Mouse (Mus musculus) lung, embryonic 15.5 days (tissue): ENCODE measurements around the gene Dennd6b. TPM values are rescaled to one million over a fixed set of nuclear protein-coding genes. Genes with fewer than 3 reads are reported as not detected.

Experiments used
- ATAC-seq: fragments of 200-750 bp; cut with Nextera tagmentation; 2 replicates; pipeline ENCODE4 v1.8.0; 2017; ENCODE audit warnings: moderate number of reproducible peaks, borderline replicate concordance; ENCODE audit not compliant: low FRiP score, low TSS enrichment; ENCODE audit errors: extremely low read depth
- H3K27ac ChIP-seq: fragments of 300-500 bp; sonication (generic); 2 replicates; pipeline ENCODE4 v1.5.1; 2015; ENCODE audit warnings: moderate library complexity, mild to moderate bottlenecking, inconsistent platforms
- H3K27me3 ChIP-seq: fragments of 300-500 bp; sonication (generic); 2 replicates; pipeline ENCODE4 v1.6.1; 2015; ENCODE audit warnings: inconsistent platforms
- H3K36me3 ChIP-seq: fragments of 300-500 bp; sonication (generic); 2 replicates; pipeline ENCODE4 v1.6.1; 2015; ENCODE audit warnings: inconsistent platforms
- H3K4me1 ChIP-seq: fragments of 300-500 bp; sonication (generic); 2 replicates; pipeline ENCODE4 v1.6.1; 2015; ENCODE audit warnings: inconsistent platforms
- H3K4me2 ChIP-seq: fragments of 300-500 bp; sonication (generic); 2 replicates; pipeline ENCODE4 v1.6.1; 2015; ENCODE audit warnings: inconsistent platforms, mild to moderate bottlenecking, moderate library complexity
- H3K4me3 ChIP-seq: fragments of 300-500 bp; sonication (generic); 2 replicates; pipeline ENCODE4 v1.5.1; 2015; ENCODE audit warnings: mild to moderate bottlenecking, inconsistent platforms
- H3K9ac ChIP-seq: fragments of 300-500 bp; sonication (generic); 2 replicates; pipeline ENCODE4 v1.6.1; 2015; ENCODE audit warnings: inconsistent platforms
- H3K9me3 ChIP-seq: fragments of 300-500 bp; sonication (generic); 2 replicates; pipeline ENCODE4 v1.6.1; 2016; ENCODE audit warnings: inconsistent platforms
- WGBS: fragments of 180-500 bp; shearing (Covaris S2); methylation state at CpG from one replicate; pipeline ENCODE4 v1.1.7; 2015; 5-methylcytosine and 5-hydroxymethylcytosine counted together
- polyA plus RNA-seq: library from polyadenylated mRNA; unstranded; fragments of >200 nt; fragmentation: Nextera tagmentation; extraction: Ambion mirVana; gene quantifications from 2 replicates; pipeline ENCODE4 v1.2.1, GENCODE M21; 2015

Dennd6b gene
- polyA plus RNA-seq, result 11.0 and 11.8 TPM in 2 replicates

DNA sequence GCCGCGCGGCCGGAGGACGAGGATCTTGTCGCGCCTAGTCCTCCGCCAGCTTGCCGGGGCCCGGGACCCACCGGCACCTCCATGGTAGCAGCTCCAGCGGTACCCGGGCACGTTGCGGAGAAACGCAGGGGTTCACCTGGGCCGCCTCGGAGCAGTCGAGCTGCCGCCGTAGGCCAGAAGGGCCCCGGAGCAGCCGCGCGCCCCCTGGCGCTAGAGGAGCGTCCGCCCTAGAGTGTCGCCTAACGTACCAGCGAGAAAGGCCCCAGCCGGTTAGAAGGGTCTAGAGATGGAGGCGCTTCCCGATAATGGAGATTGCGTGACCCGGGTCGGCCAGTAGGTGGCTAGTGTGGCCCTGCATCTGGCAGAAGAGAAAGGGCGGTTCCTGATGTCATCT lies at the start of gene Dennd6b:
Dennd6b (minus strand) TSS at position 184 of the 394 bp plus-strand sequence.
- peak; percentile 98 for ATAC-seq
- peak within 1 kb of the TSS; percentile 98 for H3K27ac ChIP-seq

GRCm38 (mm10) chr15:89241025-89241424 lies 44.7 kb upstream of the Dennd6b start:
- Histone ChIP-seq H3K27ac (no peak overlapping the region), H3K4me3 (no peak overlapping the region), H3K4me2 (no peak overlapping the region), H3K9ac (no peak overlapping the region), H3K9me3 (no peaks in the 10 kb centered on the region), H3K4me1 (no peaks in the 10 kb centered on the region), H3K36me3 (peaks cover 10% of the 10 kb centered on the region; the same call in 1 of the 2 replicates), H3K27me3 (no peaks in the 10 kb centered on the region)
- 70% methylated on average over 2 of the region's 2 CpGs for WGBS
- no peak for ATAC-seq

More for the DNA sequence above, at the start of gene Dennd6b:
- peak within 1 kb of the TSS; percentile 90 for H3K4me3 ChIP-seq
- under 1% methylated on average over 38 of the region's 38 CpGs for WGBS
- H3K9me3 ChIP-seq, result no peaks in the 10 kb centered on the region
- H3K4me1 ChIP-seq, result peaks cover 16% of the 10 kb centered on the region
- no peaks in the 10 kb centered on the region for H3K36me3 ChIP-seq
- H3K9ac ChIP-seq, result peak within 1 kb of the TSS; percentile 97
- no peaks in the 10 kb centered on the region for H3K27me3 ChIP-seq
- peak within 1 kb of the TSS; percentile 78 for H3K4me2 ChIP-seq

DNA sequence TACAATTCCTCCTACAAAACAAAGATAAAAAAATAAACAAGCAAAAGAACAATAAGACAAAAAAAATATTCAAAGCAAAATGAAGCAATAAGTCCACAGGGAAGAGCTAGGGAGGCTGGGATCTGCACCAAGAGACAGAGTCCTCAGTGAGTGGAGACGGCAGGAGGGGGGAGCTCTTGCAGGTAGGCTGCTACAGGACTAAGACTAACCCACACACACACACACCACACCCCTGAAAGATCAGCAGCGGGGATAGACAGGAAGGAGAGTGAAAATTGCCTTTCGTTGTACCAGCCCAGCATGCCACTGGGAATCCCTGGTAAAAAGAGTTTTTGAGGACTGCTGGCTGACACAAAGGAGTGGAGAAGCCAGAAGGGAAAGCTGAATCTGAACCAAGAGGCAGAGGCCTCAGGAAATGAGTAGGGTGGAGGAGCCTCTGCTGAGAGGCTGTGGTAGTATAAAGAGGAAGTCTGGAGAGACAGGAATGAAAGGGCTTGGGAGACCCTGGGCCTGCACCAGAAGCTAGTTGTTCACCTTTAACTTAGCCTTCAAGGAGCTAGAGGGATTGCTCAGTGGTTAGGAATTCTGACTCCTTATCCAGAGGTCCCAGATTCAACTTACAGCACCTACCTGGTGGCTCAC lies 43.6 kb upstream of the Dennd6b start:
- Histone ChIP-seq H3K4me1 (no peaks in the 10 kb centered on the region), H3K36me3 (peaks cover 10% of the 10 kb centered on the region; the same call in 1 of the 2 replicates), H3K9me3 (no peaks in the 10 kb centered on the region), H3K4me3 (no peak overlapping the region), H3K27me3 (no peaks in the 10 kb centered on the region), H3K4me2 (no peak overlapping the region), H3K9ac (no peak overlapping the region), H3K27ac (no peak overlapping the region)
- 52% methylated on average over 3 of the region's 3 CpGs for WGBS
- ATAC-seq, result no peak

DNA sequence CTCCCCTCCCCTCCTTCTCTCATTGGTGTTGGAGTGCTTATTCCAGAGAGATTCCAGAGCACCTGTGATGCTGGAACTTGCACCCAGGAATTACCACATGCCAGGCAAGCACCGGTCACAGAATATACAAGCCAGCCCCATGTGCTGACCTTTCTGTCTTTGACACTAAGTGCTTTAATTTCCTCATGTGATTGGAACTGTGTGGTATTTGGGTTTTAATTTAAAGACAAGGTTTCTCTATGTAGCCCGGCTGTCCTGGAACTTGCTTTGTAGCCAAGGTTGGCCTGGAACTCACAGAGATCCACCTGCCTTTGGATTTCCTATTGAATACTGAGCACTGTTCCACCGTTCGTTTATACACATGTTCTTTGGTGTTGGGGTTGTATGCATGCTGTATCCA lies 37.8 kb upstream of the Dennd6b start:
- Histone ChIP-seq H3K4me3 (no peak overlapping the region), H3K9ac (no peak overlapping the region), H3K4me2 (no peak overlapping the region), H3K36me3 (peaks cover 4% of the 10 kb centered on the region; the same call in 1 of the 2 replicates), H3K9me3 (no peaks in the 10 kb centered on the region), H3K27me3 (no peaks in the 10 kb centered on the region), H3K27ac (no peak overlapping the region), H3K4me1 (no peaks in the 10 kb centered on the region)
- WGBS, result 83% methylated on average over 4 of the region's 4 CpGs
- no peak for ATAC-seq

- WGBS, result 43% methylated on average over 2 of the region's 2 CpGs
- no peak for ATAC-seq
- H3K9me3 ChIP-seq, result no peaks in the 10 kb centered on the region
- no peak overlapping the region for H3K4me3 ChIP-seq
- H3K4me2 ChIP-seq, result no peak overlapping the region
- peaks cover 4% of the 10 kb centered on the region; the same call in 1 of the 2 replicates for H3K36me3 ChIP-seq
- no peaks in the 10 kb centered on the region for H3K4me1 ChIP-seq
- no peak overlapping the region for H3K27ac ChIP-seq
- H3K27me3 ChIP-seq, result no peaks in the 10 kb centered on the region
- no peak overlapping the region for H3K9ac ChIP-seq
These were observed 37.3 kb upstream of the Dennd6b start for GRCm38 (mm10) chr15:89233586-89233985.

DNA sequence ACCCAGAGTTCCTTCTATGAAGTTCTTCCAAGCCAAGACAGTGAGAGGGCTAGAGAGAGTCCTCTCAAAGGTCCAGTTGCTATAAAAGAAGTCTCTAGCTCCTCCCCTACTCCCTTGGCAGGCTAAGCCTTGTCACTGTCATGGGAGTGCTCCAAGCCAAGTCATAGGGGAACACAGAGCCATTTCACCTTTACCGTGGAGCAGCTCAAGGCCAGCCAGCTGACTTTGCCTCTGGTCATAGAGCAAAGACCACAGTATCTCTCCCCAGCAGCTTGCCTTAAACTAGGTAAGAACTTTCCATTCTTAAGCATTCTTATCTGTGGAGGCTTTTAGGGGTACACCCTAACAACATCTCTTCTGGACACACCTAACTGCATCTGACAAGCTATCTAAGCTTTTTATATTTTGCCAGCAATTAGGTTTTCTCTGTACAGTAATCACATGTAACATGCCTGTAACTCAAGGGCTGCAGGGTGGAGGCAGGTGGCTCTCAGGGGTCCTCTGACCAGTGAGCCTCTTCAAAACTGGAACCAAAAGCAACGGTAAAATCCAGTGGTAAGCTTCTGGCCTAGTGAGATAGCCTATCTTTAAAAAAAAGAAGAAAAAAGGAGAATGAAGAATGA lies 19.4 kb upstream of the Dennd6b start:
- 81% methylated on average over 2 of the region's 2 CpGs for WGBS
- ATAC-seq, result no peak
- H3K27ac ChIP-seq, result no peak overlapping the region
- no peak overlapping the region for H3K4me3 ChIP-seq
- no peaks in the 10 kb centered on the region for H3K27me3 ChIP-seq
- H3K4me2 ChIP-seq, result no peak overlapping the region
- H3K9me3 ChIP-seq, result no peaks in the 10 kb centered on the region
- peaks cover 11% of the 10 kb centered on the region for H3K4me1 ChIP-seq
- H3K36me3 ChIP-seq, result peaks cover 7% of the 10 kb centered on the region
- H3K9ac ChIP-seq, result no peak overlapping the region

DNA sequence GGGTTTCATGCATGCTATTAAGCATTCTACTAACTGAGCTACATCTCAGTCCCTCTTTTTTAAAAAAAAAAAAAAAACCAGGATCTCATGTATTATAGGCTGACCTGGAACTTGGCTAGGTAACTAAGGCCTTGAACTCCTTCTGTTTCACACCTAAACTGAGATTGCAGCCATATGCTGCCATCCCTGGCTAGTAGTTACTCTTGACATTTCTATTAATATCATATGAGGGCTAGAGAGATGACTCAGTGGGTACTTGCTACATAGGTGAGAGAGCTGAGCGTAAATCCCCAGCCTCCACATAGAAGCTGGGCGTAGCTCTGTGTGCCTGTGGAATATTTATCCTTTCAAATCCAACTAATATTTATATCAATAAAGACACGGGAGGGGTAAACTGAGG lies 18.7 kb upstream of the Dennd6b start:
- H3K4me3 ChIP-seq, result no peak overlapping the region
- peaks cover 12% of the 10 kb centered on the region for H3K4me1 ChIP-seq
- WGBS, result 90% methylated on average over 3 of the region's 3 CpGs
- H3K9ac ChIP-seq, result no peak overlapping the region
- H3K36me3 ChIP-seq, result peaks cover 7% of the 10 kb centered on the region
- no peaks in the 10 kb centered on the region for H3K9me3 ChIP-seq
- no peak overlapping the region for H3K27ac ChIP-seq
- ATAC-seq, result no peak
- no peak overlapping the region for H3K4me2 ChIP-seq
- no peaks in the 10 kb centered on the region for H3K27me3 ChIP-seq

DNA sequence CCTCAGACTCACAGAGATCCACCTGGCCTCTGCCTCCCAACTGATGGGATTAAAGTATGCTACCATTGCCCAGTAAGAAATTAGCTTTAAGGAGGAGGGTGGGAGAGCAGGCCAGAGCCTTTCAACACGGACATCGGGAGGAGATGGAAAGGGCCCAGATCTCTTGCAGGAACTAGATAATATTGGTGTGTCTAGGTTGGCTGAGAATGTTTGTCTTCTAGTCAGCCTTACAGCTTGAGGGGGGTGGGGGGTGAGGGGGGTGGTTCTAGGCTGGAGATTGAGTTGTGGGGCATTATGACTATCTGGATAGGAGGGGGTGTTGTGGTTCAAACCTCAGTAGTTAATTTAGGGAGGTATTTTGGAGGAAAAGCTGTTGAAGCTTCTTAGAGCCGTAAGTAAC lies 17.2 kb upstream of the Dennd6b start:
- H3K9ac ChIP-seq, result no peak overlapping the region
- no peak overlapping the region for H3K4me2 ChIP-seq
- peaks cover 7% of the 10 kb centered on the region for H3K36me3 ChIP-seq
- no peak overlapping the region for H3K27ac ChIP-seq
- no peaks in the 10 kb centered on the region for H3K9me3 ChIP-seq
- H3K4me3 ChIP-seq, result no peak overlapping the region
- no peak for ATAC-seq
- peaks cover 14% of the 10 kb centered on the region for H3K4me1 ChIP-seq
- WGBS, result 89% methylated on average over 3 of the region's 3 CpGs
- no peaks in the 10 kb centered on the region for H3K27me3 ChIP-seq

GRCm38 (mm10) chr15:89212495-89212894 lies 16.2 kb upstream of the Dennd6b start:
- no peaks in the 10 kb centered on the region for H3K9me3 ChIP-seq

DNA sequence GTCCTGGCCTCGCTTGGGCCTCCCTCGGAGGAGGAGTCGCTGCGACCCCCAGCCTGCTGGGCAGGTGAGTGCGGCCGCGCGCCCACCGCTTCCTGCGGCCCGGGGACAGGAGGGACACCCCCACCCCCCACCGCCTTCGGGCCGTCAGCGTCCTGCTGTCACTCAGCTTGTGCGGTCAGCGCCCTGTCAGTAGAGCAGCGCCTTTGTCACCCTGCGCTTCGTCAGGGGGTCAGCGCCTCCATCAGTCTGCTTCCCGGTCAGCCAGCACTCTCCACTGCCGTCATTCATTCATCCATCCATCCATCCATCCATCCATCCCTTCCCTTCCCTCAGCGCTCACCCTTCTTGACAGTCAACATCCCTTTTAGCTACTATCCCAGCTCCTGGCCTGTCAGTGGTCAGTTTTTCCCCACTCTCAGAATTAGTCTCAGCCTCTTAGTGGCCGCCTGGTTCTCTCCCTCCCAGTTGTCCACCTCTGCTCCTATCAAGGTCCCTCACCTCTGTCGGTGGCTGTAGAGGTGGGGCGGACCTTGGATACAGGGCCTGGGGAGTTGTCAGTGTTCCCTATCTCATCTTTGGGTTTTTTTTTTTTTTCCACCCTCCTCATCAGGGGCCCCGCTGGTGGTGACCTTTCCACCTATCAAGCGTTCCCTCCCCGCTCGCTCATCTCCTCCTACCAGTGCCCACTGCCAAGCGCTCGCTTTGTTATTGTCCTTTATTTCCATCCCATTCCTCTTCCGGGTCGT lies 15.6 kb upstream of the Dennd6b start:
- Histone ChIP-seq H3K36me3 (peaks cover 7% of the 10 kb centered on the region), H3K4me3 (peak overlapping the region; percentile 95), H3K4me2 (peak overlapping the region; percentile 87), H3K27ac (peak overlapping the region; percentile 89), H3K27me3 (no peaks in the 10 kb centered on the region), H3K9me3 (no peaks in the 10 kb centered on the region), H3K4me1 (peaks cover 14% of the 10 kb centered on the region), H3K9ac (peak overlapping the region; percentile 91)
- WGBS, result 2% methylated on average over 30 of the region's 35 CpGs
- peak; percentile 63 for ATAC-seq

More at GRCm38 (mm10) chr15:89212495-89212894, 16.2 kb upstream of the Dennd6b start:
- H3K36me3 ChIP-seq, result peaks cover 7% of the 10 kb centered on the region
- H3K27ac ChIP-seq, result no peak overlapping the region
- no peak for ATAC-seq
- peak overlapping the region; percentile 87 for H3K4me2 ChIP-seq
- H3K4me1 ChIP-seq, result peaks cover 14% of the 10 kb centered on the region
- peak overlapping the region; percentile 91; the same call in 1 of the 2 replicates for H3K9ac ChIP-seq
- H3K27me3 ChIP-seq, result no peaks in the 10 kb centered on the region
- 66% methylated on average over 6 of the region's 6 CpGs for WGBS
- peak overlapping the region; percentile 95 for H3K4me3 ChIP-seq

DNA sequence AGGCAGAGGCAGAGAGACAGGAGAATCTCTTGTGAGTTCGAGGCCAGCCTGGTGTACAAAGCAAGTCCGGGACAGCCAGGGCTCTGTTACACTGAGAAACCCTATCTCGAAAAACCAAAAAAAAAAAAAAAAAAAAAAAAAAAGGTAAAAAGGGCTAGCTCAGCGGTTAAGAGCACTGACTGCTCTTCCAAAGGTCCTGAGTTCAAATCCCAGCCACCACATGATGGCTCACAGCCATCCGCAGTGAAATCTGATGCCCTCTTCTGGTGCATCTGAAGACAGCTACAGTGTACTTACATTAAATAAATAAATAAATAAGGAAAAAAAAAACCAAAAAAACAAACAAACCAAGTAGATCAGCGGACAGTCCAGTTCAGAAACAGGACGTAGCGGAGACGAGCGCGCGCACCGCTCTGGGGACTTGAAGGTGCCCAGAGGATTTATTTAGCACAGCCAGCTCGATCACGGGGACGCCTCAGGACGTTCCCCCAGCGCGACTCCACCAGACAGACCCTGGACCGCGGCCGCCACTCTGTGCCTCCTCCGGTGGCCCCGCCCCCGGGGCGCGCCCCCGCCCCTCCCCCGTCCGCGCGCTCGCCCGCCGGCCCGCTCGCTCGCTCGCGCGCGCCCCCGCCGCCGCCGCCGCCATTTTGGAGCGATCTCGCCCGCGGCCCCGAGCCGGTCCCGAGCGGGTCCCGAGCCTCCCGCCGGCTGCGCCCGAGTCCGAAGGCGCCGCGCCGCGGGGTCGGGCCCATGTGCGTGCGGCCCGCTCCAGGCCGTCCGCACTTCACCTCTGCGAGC lies 14.8 kb upstream of the Dennd6b start, which contains the start of gene Ppp6r2:
Ppp6r2 (plus strand) TSS at position 639 of the 801 bp plus-strand sequence.
- Histone ChIP-seq H3K36me3 (peaks cover 7% of the 10 kb centered on the region; the same call in 1 of the 2 replicates), H3K4me1 (peaks cover 14% of the 10 kb centered on the region), H3K27me3 (no peaks in the 10 kb centered on the region), H3K4me2 (peak within 1 kb of the TSS; percentile 87), H3K9ac (peak within 1 kb of the TSS; percentile 91), H3K27ac (peak within 1 kb of the TSS; percentile 89), H3K9me3 (no peaks in the 10 kb centered on the region), H3K4me3 (peak within 1 kb of the TSS; percentile 95)
- 6% methylated on average over 23 of the region's 73 CpGs for WGBS
- peak; percentile 85 for ATAC-seq
